Mouse (Mus musculus) spleen, postnatal 14 days (tissue): ENCODE results near the gene Lrrc8d.
"Not testable (repeated sequence)": the region's sequence is repeated elsewhere in the genome, so short reads cannot be mapped to it uniquely, and the experiment has no call there.

Experiments
- DNase-seq, 2 experiments: peaks; one replicate each; pipeline ENCODE4 v3.0.0; 2021 to 2022; ENCODE audit warnings: low spot score in 2 of 2

The Lrrc8d gene

DNA sequence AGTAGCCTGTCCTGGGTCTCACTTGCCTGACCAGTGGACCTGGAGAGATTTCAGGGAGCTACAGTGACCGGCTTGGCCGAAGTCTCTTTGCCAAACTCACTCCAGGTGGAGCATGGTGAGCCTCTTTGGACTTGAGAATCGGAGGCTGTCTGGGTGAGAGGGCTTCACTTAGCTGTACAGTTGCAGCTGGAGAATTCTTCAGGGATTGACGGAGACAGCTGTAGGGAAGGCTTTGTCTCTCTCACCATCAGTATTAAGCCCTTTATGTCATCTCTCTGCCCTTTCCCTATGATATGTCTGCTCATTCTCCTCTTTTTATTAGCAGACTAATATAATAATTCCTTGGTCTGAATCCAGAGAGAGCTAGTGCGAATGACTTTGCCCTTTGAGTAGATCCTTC, 157.7 kb downstream of the Lrrc8d start:
- DNase-seq, result no peak

DNA sequence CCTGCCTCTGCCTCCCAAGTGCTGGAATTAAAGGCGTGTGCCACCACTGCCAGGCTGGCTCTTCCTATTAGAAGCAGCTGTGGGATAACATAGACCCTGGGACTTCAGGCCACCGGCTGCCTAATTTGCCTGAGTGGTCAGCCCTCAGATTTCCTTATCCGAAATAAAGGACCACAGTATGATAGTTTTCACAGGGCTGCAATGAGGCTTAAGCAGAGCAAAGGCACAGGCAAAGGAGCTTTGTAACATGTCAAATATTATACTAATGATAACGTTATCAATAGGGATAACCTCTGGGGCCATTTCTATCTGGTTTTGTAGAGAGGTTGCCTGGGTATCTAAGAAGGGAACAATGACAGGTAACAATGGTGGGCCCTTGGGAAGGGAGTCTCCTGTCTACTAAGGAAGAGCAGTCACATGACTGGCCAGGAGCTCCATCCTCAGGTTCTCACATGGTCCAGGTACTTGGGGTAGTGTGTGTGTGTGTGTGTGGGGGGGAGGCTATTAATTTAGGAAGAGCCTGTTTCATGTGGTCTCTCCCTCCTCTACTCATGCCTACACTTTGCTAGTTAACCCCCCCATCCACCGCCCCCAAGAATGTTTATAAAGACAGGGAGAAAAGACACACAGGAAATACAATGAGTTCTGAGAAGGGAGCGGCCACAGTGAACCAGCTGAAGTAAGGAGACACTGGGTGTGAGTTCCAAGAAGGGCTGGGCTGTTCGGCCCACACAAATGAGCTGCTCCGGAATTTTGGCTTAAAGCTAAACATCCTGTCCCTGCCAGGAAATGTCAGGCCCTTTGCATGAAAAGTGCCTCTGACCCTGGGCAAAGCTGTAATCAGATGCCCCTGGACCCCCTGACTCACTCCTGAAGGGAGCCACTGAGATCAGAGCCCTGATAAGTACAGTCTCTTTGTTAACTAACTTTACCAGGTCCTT, 159.3 kb downstream of the Lrrc8d start:
- no peak for DNase-seq

DNA sequence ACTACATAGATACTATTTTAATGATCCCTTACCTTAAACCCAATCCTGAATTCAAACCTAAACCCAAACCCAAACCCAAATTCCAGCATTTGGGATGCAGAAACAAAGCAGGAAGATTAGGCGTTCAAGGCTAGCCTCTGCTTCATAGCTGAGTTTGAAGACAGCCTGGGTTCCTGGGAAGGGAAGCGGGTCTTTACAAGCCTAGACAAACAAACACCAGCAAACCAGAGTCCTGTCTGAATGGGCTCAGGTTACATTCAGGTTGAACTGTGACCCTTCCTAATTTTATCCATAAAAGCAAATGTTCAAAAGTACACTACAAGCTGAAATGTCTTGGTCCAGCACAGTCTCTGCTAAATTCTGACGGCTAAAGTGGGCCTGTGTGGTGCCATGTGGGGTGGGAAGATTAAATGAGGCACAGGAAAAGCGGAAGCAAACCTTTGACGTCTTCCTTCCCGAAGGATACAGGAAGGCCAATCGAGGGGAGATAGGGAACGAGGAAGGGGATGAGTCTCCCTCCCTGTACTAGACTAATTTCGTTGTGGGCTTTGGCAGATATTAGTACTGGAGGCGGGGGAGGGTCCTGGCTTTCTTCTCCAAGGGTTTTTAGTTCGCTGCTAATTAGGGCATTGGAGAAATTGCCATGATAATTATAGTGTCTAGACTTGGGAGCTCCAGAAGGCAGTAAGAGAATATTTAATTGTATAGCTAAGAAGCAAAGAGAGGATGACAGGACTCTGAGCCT, 160.1 kb downstream of the Lrrc8d start:
- no peak for DNase-seq

DNA sequence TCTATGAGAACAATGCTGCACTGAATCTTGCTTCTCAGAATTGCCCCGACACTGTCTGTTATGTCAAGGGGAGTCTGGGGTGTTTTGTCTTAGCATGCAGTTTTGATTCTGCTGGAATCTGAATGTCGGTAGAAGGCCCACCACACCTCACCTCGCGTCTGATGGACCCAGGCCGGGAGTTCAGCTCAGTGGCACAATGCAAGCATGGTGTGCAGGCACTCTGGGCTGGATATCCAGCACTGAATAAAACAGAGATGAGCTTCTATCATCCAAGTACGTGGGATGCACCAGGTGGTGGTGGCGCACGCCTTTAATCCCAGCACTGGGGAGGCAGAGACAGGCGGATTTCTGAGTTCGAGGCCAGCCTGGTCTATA, 160.7 kb downstream of the Lrrc8d start:
- DNase-seq, result no peak

DNA sequence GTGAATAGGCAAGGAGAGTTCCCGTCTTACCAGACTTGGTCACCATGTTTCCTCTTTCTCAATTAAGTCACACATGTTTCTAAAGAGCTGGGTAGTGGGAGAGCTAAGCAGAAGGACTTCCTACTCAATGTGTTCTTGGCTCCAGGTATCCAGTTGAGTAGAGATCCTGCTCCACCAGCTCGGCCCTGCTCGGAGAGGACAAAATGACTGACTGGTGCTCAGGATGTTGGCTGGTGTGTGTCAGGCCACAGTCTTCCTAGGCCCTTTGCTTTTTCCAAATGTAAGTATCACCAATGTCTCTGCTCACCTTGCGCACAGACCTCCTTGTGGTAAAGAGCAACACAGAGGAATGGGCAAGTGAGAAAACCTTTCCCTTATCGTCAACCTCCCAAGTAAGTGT, 161.8 kb downstream of the Lrrc8d start:
- DNase-seq, result no peak

DNA sequence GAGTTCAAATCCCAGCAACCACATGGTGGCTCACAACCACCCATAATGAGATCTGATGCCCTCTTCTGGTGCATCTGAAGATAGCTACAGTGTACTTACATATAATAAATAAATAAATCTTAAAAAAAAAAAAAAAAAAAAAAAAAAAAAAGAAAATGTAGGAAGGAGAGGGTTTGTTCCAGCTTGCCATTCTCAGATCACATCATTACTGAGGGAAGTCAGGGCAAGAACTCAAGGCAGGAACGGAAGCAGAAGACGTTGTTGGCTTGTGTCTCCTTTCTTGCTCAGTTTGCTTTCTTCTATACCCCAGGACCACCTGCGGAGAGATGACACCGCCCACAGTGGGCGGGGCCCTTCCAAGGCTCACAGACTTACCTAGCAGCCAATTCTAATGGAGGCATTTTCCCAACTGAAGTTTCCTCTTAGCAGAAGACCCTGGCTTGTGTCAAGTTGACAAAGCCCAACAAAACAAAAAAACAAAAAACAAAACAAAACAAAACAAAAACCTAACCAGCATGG, 165.4 kb downstream of the Lrrc8d start:
- DNase-seq, result not testable (repeated sequence)

DNA sequence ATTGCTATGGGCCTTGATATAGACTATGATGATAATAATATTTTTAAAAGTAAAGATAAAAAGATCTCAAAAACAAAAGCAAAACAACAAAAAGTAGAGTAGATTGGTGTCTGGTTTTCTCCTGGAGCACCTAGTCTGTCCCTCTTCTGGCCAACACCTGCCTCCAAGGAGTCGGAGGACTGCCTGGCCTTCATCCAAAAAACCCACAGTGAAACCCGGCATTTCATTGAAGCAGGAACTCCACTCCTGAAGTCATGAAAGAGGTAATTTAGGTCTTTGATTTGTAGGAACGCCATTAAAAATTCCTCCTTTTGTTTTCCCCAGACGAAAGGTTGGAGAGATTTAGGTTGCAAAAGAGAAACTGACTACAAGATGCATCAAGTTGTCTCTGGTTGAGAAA, 167.7 kb downstream of the Lrrc8d start:
- DNase-seq, result no peak

DNA sequence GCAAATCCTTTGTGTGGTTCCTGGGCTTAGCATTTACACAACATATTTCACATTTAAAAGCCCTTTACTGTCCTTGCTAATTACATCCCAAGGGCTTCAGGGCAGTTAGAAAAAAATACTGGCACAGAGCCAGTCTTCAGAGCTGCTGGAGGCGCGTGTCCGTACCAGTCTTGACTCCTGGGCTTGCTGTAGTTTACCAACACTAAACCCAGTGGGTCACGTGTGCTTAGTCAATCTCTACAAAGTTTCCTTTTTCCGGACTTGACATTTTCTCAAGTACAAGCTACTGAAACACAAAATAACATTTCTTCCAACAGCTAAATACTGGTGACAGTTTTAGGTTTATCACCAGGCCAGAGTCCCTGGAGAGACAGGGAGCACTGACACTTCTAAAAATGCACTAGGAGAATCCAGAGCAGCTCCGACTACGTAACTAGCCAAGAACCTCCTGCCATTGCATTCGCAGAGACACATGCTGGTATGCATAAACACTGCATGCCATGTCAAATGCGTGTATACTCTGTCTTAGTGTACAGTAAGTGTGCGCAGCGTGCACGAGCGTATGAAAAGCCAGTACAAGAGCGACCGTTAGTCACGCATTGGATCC, 168.2 kb downstream of the Lrrc8d start:
- DNase-seq, result no peak

DNA sequence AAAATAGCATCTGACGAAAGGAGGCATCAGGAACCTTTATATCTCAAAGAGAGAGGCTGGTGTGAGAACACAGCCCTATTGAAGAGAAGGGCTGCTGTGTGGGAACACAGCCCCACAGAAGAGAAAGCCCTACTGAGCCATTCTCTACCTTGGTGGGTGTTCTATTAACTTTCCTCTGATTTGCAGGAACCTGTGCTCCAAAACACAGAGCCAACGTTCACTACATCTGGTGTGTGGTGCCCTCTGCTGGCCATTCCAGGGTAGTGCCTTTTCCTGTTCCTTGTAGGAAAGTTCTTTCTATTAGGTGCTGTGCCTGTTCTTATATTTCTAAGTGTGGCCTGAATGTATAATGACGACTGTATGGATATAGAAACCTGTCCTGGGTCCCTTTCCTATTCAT, 168.8 kb downstream of the Lrrc8d start:
- peak; percentile 52 to 76 for DNase-seq

DNA sequence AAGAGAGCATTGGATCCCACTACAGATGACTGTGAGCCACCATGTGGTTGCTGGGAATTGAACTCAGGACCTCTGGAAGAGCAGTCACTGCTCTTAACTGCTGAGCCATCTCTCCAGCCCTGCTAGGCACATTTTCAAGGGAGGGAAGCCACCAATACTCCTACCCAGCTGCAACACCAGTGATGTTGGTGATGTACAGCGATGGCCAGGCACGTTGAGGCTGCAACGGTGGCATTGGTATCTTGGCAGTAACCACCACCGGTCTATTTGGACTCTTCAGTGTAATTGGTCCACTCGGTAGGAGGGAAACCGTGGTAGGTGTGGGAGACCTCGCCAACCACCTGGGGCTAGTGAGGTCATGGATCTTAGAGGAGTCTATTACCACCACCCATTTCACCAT, 170.0 kb downstream of the Lrrc8d start:
- DNase-seq, result no peak

DNA sequence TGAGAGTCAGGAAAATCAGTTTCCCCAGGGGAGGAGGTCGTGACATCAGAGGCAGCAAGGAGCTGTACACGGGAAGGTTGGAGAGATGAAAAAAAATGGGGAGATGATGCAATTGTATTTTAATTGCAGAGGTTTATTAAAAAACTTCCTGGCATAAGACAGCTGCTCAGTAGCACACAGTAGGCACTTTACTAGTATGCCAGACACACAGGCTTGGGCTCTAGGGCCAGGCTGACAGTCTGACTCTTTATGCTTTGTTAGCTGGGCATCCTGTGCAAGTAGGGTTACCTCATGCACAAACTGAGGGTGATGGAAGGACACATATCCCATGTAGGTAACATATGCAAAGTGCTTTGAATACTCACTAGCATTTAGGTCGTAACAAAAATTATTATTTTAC, 171.4 kb downstream of the Lrrc8d start:
- DNase-seq, result no peak

DNA sequence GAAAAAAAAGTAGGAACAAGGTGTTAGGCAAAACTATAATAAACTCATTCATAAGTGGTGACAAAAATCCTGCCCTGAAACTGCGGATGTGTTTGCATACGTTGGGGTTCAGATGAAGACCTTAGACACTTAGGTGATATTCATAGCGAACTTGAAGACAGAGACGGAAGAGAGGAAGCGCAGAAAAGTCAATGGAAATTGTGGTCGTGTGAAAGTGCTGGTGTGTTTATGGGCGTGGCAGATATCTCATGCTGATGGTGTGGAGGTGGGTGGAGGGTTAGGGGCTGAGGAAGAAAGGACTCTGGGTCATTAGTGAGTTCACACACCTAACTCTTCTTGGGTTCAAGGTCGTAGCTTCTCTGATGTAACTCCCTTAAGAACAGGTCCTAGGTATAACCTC, 172.4 kb downstream of the Lrrc8d start:
- DNase-seq, result no peak

DNA sequence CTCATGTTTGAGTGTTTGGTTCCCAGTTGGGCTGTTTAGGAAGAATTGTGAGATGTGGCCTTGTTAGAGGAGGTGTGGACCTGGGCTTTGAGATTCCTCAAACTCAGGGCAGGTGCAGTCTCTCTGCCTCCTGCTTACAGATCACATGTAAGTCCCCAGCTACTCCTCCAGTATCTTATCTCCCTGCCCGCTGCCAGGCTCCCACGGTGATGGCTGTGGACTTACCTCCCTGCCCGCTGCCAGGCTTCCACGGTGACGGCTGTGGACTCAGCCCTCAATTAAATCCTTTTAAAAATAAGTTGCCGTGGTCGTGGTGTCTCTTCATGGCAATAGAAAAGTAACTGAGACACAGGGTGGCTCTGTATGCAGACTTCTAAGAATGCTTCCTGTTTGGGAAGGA, 173.1 kb downstream of the Lrrc8d start:
- DNase-seq, result no peak

DNA sequence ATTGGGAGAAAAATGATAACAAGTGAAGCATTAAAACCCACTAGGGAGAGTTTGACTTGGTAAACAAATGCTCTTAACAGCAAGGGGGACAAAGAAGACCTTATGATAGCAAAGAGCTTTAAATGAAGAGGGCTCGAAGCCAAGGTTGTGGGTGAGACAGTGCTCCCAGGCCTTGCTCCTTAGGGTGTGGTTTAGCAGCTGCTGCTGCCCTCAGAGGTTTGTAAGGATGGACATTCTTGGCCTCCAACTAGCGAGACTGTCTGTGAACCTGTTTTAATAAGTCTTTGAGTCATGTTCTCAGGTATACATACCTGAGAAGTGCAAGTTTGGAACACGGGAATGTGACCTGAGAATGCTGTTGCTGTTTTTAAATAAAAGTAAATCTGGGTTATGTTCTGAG, 174.0 kb downstream of the Lrrc8d start:
- DNase-seq, result no peak

DNA sequence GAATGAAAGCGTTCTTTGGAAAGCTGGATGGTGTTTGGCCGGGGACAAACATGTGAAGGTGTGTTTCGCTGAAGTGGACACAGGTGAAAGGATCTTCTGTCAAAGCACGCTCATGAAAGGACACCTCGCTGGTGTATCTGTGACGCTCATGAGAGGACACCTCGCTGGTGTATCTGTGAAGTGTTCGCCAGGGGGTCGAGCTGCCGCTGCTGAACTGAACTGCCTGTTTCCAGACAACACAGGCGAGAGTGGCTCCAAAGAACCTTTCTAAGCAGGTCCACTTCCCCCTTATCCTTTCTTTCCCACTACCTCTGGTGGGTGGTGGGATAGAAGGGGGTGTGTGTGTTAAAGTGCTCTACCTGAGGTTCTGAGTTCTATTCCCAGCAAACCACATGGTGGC, 174.7 kb downstream of the Lrrc8d start:
- DNase-seq, result no peak

DNA sequence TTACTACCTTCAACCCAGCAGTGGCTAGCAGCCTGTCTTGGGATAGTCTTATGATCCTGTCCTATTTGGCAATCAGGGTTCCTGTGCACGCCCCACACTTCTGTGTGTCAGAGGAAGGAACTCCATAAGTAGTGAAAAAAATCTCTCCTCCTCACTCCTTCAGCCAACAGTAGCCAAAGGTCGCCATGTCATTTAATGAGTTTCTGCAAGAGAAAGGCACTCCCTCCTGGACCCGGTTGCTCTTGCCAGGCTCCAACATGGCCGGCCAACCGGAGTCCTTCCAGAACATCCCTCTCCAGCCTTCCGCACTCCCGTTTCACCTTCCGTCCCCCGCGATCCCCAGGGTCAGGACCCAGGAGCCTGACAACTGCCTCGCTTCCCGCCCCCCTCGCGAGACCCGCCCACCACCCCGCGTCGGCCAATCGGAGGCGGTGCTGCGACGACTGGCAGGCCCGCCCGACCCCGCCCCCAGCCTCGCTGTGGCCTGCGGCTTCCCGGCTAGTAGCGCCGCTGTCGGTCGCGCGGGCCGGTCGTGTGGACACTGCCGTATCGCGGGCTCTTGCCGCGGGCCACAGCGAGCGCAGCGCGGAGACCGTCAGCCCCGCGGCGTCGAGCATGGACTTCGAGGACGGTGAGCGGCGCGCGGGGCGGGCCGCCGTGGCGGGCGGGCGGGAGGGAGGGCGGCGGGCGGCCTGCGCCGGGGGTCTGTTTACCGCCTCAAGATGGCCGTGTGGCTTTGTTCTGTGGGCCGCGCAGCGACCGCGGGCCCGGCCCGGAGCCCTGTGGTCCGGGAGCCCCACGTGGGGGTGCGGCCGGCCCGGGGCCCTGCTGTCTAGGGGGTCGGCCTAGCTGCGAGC, 176.5 kb downstream of the Lrrc8d start, which contains the start of gene Zfp326:
TSS of gene Zfp326 (plus strand) at position 498 of the 857 bp plus-strand sequence.
- peak; percentile 78 to 79 for DNase-seq

DNA sequence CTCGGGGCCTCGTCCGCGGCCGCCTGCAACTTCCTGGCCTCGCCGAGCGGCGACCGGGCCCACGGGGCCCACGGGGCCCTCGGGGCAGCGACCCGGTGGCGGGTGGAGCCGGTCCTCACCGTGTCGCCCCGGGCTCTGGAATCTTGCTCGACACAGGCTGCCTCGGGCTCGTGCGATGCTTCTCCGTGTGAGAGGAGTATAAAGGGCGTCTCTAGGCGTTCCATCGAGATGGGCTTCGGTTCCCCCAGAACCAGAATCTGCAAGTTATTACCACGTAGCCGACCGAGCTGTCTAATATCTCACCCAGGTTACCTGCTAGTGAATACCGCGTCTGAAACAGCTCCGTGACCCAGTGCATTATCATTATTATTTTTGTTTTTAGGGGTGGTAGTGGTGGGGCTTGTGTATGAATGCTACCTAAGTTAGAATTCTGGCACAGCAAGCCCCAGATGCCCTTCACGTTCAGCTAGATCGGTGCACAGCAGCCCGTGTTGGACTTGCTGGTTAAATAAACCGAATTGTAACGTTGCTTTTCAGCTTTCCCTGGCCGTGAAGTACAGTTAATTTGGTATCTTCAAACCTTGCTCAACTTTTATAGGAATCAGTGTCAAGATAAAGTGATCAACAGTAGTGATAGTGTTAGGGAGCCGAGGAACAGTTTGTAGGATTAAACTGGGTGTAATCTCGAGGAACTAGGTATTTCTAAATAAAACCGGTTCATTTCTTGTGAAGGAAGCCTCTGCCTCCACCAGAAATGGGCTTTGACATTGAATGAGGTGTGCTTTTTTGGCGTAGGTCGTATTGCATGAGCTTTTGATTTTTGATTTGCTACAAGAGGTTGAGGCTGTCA, 177.4 kb downstream of the Lrrc8d start:
- no peak for DNase-seq
